Mouse (Mus musculus): ENCODE measurements around the gene Olfr530.

Gene Olfr530

DNA sequence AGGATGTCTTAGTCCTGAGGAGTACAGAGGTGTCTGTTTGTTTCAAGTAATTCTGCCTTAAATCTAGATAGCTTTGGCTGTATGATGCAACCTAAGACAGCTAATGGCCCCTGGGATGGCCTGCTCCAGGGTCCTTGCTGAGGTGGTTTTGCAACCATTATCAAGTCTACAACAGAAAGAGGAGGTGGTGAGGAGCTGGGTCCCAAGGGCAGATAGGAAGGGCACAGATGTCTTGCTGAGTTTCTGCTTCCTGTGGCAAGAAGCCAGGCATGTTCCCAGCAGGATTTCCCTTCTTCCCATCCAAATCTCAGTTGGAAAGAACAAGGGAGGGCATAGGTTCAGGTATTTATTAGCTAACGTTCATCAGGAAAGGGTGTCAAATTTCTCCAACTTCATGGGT is at the start of gene Olfr530:
Olfr530 (minus strand) TSS at position 101 of the 400 bp plus-strand sequence.
- in situ Hi-C loops (cut with MboI, MseI): no loop called here

DNA sequence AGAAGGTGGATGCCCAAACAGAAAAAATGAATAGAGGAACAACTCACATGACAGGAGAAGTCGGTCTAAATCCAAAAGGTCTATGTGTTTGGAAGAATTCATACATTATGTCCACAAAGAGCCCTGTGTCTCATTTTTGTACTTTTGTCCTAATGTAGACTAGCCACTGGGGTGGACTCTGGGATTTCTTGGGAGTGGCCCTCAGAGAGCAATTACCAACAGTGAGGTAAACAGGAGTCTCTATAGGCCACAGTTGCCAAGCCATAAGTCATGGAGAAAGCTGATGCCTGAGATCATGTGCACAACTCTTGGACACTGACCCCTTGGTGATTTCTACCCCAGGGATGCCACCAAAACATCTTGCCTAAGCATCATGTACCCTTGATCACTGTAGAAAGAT is 45.4 kb upstream of the Olfr530 start, which contains the start of gene Olfr532:
Olfr532 (minus strand) TSS at position 101 of the 400 bp plus-strand sequence.
- in situ Hi-C loops (cut with MboI, MseI): no loop called here

DNA sequence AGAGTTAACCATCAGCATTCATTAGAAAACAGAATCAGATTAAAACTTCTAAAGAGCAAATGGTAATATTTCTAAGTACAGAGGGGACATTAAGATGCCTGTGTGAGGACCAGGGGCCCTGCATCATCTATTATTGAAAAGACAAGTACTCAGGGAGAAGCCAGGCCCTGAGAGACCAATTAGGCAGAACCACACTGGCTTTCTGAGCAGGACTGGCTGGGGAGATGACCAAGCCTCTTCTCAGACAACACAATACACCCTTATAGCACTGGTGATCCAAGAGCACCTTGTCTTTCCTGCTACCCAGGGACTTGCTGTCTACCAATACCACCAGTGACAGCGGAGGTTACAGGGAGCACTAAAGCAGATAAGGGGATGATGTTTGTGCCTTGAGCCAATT is 26.7 kb upstream of the Olfr530 start, which contains the start of gene Olfr531:
Olfr531 (minus strand) TSS at position 101 of the 400 bp plus-strand sequence.
- in situ Hi-C loops (cut with MboI, MseI): no loop called here

DNA sequence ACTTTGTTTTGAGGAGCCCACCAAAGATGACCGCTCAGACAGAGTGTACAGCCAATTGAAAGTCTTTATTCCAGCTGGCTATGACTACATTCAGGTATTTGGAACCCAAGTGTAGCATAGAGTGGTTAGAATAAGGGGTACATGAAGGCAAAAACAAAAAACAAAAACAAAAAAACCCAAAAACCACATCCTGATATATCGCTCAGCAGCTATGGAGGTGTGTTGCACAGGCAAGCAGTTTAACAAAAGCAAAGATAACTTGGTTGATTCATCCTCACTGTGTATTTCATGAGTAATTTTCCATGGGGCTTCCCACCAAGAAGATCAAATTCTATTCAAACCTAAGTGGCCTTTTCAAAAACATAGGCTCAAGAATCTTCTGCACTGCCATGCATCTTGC is 780 bp upstream of the Olfr530 start:
- in situ Hi-C loops (cut with MboI, MseI): no loop called here

DNA sequence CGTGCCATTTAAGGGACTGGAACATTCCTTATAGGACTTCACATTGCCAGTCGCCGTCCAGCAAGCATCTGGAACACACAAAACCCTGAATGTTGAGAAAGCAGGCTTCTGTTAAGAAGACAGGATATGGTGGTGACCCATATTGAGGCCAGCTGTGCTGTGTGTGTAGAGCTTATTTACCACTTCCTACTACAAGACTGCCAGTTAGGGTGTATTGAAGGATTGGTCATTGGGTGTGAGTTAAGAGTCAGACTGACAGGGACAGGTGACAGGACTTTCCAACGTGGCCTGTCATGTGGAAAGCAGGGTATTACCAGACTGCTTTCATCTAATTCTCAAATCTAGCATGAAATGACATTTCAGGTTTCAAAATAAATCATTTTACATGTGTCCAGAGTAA is 1.8 kb downstream of the Olfr530 start:
- in situ Hi-C loops (cut with MboI, MseI): no loop called here

DNA sequence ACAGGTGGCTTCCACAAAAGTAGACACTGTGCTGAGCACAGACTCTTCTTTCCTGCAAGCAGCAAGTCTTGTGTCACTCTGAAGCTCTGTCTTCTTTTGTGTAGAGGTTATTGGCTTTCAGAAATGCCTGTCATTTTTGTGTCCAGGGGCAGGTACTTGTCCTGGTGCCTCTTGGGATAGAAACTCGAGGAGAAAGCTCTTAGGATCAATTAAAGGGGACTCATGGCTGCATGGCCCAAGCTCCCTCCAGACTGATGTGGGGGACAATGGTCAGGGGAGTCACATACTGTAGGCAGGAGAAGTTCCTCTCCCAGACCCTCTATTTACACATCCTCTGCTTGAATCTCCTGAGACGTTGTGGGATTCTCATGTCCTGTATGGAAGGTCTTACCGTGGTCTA is 14.6 kb downstream of the Olfr530 start, which contains the start of gene Olfr60:
Olfr60 (minus strand) TSS at position 101 of the 400 bp plus-strand sequence.
- in situ Hi-C loops (cut with MboI, MseI): no loop called here

DNA sequence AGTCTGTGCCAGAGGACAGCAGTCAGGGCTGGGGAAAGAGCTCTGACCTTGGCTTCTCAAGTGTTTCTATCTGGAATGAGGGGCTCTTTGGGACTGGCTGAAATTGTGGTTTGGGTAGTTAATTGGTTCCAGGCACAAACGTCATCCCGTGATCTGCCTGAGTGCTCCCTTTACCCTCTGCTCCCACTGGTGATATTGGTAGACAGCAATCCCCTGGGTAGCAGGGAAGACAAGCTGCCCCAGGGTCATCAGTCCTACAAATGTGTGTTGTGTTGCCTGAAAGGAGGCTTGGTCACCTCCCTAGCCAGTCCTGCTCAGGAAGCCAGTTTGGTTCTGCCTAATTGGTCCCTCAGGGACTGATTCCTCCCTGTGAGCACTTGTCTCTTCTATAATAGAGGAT is 42.4 kb downstream of the Olfr530 start, which contains the start of gene Olfr527:
Olfr527 (plus strand) TSS at position 301 of the 400 bp plus-strand sequence.
- in situ Hi-C loops (cut with MboI, MseI): no loop called here

DNA sequence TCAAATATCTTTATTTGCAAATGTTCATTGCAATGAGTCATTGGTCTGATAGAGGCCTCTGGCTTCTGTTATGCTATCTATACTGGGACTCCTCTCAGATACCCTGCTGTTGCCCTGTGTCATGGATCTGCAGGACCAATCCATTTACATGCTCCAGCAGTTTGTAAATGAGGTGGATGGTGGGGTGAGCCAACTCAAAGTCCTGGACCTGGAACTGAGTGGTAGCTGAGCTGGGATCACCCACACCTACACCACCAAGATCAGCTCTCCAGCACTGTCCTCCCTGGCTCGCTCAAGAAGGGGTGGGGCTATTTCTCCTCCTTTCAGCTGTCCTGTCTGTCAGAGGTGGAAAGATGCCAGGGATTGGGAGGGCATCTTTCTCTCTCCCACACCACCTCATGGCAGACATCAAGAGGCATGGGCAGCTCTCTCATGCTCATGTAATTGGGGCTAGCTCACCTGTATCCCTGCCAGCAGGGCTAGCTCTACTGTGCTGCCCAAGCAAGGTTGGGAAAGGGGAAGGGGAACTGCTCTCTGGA is 46.3 kb downstream of the Olfr530 start:
- in situ Hi-C loops (cut with MboI, MseI): no loop called here
